Mouse (Mus musculus) kidney, postnatal 0 days (tissue): ENCODE data around the gene Tmem178b. TPM values are rescaled to one million over a fixed set of nuclear protein-coding genes. Genes with fewer than 3 reads are reported as not detected.

Experiments
- ATAC-seq: fragments of 200-750 bp; cut with Nextera tagmentation; replicated peaks from 2 replicates; pipeline ENCODE4 v1.8.0; 2017; ENCODE audit warnings: low read depth, moderate number of reproducible peaks, moderate TSS enrichment, moderate library complexity; ENCODE audit not compliant: low FRiP score
- DNase-seq: peaks from one replicate; pipeline ENCODE4 v3.0.0-alpha.2; 2016; ENCODE audit warnings: low spot score
- H3K27ac ChIP-seq: fragments of 300-500 bp; sonication (generic); 2 replicates; pipeline ENCODE4 v1.5.1; 2014; ENCODE audit warnings: mild to moderate bottlenecking
- H3K27me3 ChIP-seq: fragments of 300-500 bp; sonication (generic); 2 replicates; pipeline ENCODE4 v1.6.1; 2014; ENCODE audit warnings: low read length, mixed read lengths; ENCODE audit not compliant: insufficient read depth
- H3K36me3 ChIP-seq: fragments of 300-500 bp; sonication (generic); 2 replicates; pipeline ENCODE4 v1.6.1; 2014; ENCODE audit warnings: low read length, mixed read lengths; ENCODE audit not compliant: insufficient read depth
- H3K4me1 ChIP-seq: fragments of 300-500 bp; sonication (generic); replicated peaks from 2 replicates; pipeline ENCODE4 v1.6.1; 2014; ENCODE audit warnings: antibody characterized with exemption, low read length, mixed read lengths; ENCODE audit not compliant: insufficient read depth
- H3K4me2 ChIP-seq: fragments of 300-500 bp; sonication (generic); 2 replicates; pipeline ENCODE4 v1.6.1; 2014; ENCODE audit warnings: mild to moderate bottlenecking, low read length, moderate library complexity, mixed read lengths
- H3K4me3 ChIP-seq: fragments of 300-500 bp; sonication (generic); replicated peaks from 2 replicates; pipeline ENCODE4 v1.5.1; 2014; ENCODE audit warnings: low read depth, low read length
- H3K9ac ChIP-seq: fragments of 300-500 bp; sonication (generic); 2 replicates; pipeline ENCODE4 v1.6.1; 2014; ENCODE audit warnings: low read depth, low read length
- H3K9me3 ChIP-seq: fragments of 300-500 bp; sonication (generic); replicated peaks from 2 replicates; pipeline ENCODE4 v1.6.1; 2016; ENCODE audit warnings: low read length, inconsistent platforms, mixed read lengths
- CTCF ChIP-seq: IDR thresholded peaks from 2 replicates; pipeline ENCODE4 v1.5.1; 2016; ENCODE audit warnings: antibody characterized with exemption, low read depth, mild to moderate bottlenecking, moderate library complexity
- WGBS: fragments of 180-500 bp; shearing (Covaris S2); extraction: QIAGEN DNeasy Blood & Tissue Kit; methylation state at CpG from one replicate; pipeline ENCODE4 v1.1.7; 2014; 5-methylcytosine and 5-hydroxymethylcytosine counted together
- polyA plus RNA-seq: library from polyadenylated mRNA; unstranded; fragments of >200 nt; fragmentation: Nextera tagmentation; extraction: Ambion mirVana; gene quantifications from 2 replicates; pipeline ENCODE4 v1.2.1, GENCODE M21; 2015

Tmem178b gene
- polyA plus RNA-seq, 1 experiment from 2014 or later = 0.25 TPM

- no peaks in the 10 kb centered on the region for H3K36me3 ChIP-seq
- H3K27me3 ChIP-seq = no peaks in the 10 kb centered on the region
- no peak for DNase-seq
- no peak overlapping the region for H3K27ac ChIP-seq
- H3K4me2 ChIP-seq = no peak overlapping the region
- no peak for TF ChIP-seq CTCF
- no peak overlapping the region for H3K4me3 ChIP-seq
- no peak for ATAC-seq
- no peaks in the 10 kb centered on the region for H3K9me3 ChIP-seq
- H3K9ac ChIP-seq = no peak overlapping the region
- no peaks in the 10 kb centered on the region for H3K4me1 ChIP-seq
- WGBS = 60% methylated on average over 3 of the region's 3 CpGs
These were observed 17.7 kb downstream of the Tmem178b start for GRCm38 (mm10) chr6:39890811-39891210.

- H3K4me3 ChIP-seq = no peak overlapping the region
- TF ChIP-seq CTCF = no peak
- H3K4me1 ChIP-seq = no peaks in the 10 kb centered on the region
- H3K4me2 ChIP-seq = no peak overlapping the region
- H3K9ac ChIP-seq = no peak overlapping the region
- DNase-seq (no peak), ATAC-seq (no peak)
- no peak overlapping the region for H3K27ac ChIP-seq
- H3K27me3 ChIP-seq = no peaks in the 10 kb centered on the region
- no peaks in the 10 kb centered on the region for H3K9me3 ChIP-seq
- no peaks in the 10 kb centered on the region for H3K36me3 ChIP-seq
- 76% methylated on average over 3 of the region's 3 CpGs for WGBS
These were observed 23.4 kb downstream of the Tmem178b start for GRCm38 (mm10) chr6:39896500-39896899.

GRCm38 (mm10) chr6:39899231-39899630, 26.2 kb downstream of the Tmem178b start:
- 42% methylated on average over 4 of the region's 4 CpGs for WGBS

GRCm38 (mm10) chr6:39903220-39903773, 30.2 kb downstream of the Tmem178b start:
- Histone ChIP-seq H3K36me3 (no peaks in the 10 kb centered on the region), H3K4me3 (no peak overlapping the region), H3K4me2 (no peak overlapping the region), H3K4me1 (no peaks in the 10 kb centered on the region), H3K27me3 (no peaks in the 10 kb centered on the region), H3K9me3 (no peaks in the 10 kb centered on the region), H3K27ac (no peak overlapping the region), H3K9ac (no peak overlapping the region)
- 36% methylated on average over 6 of the region's 6 CpGs for WGBS
- ATAC-seq = no peak
- no peak for TF ChIP-seq CTCF
- no peak for DNase-seq

More at GRCm38 (mm10) chr6:39899231-39899630, 26.2 kb downstream of the Tmem178b start:
- Histone ChIP-seq H3K27ac (no peak overlapping the region), H3K36me3 (no peaks in the 10 kb centered on the region), H3K9ac (no peak overlapping the region), H3K9me3 (no peaks in the 10 kb centered on the region), H3K4me2 (no peak overlapping the region), H3K4me3 (no peak overlapping the region), H3K4me1 (no peaks in the 10 kb centered on the region), H3K27me3 (no peaks in the 10 kb centered on the region)
- no peak for TF ChIP-seq CTCF
- DNase-seq (peak; percentile 58), ATAC-seq (no peak)

GRCm38 (mm10) chr6:39903845-39904244, 30.8 kb downstream of the Tmem178b start:
- WGBS = 44% methylated on average over 11 of the region's 11 CpGs

GRCm38 (mm10) chr6:39914956-39915355, 41.9 kb downstream of the Tmem178b start:
- no peaks in the 10 kb centered on the region for H3K36me3 ChIP-seq
- no peaks in the 10 kb centered on the region for H3K27me3 ChIP-seq
- DNase-seq (no peak), ATAC-seq (no peak)
- TF ChIP-seq CTCF = no peak
- no peak overlapping the region for H3K4me2 ChIP-seq
- no peaks in the 10 kb centered on the region for H3K9me3 ChIP-seq
- 24% methylated on average over 8 of the region's 8 CpGs for WGBS
- no peak overlapping the region for H3K9ac ChIP-seq
- no peak overlapping the region for H3K27ac ChIP-seq
- no peak overlapping the region for H3K4me3 ChIP-seq
- H3K4me1 ChIP-seq = no peaks in the 10 kb centered on the region

More at GRCm38 (mm10) chr6:39903845-39904244, 30.8 kb downstream of the Tmem178b start:
- DNase-seq (no peak), ATAC-seq (no peak)
- Histone ChIP-seq H3K4me2 (no peak overlapping the region), H3K27ac (no peak overlapping the region), H3K9me3 (no peaks in the 10 kb centered on the region), H3K4me1 (no peaks in the 10 kb centered on the region), H3K4me3 (no peak overlapping the region), H3K9ac (no peak overlapping the region), H3K27me3 (no peaks in the 10 kb centered on the region), H3K36me3 (no peaks in the 10 kb centered on the region)
- no peak for TF ChIP-seq CTCF

GRCm38 (mm10) chr6:39915636-39916281, 42.7 kb downstream of the Tmem178b start:
- H3K4me3 ChIP-seq = no peak overlapping the region
- ATAC-seq (no peak), DNase-seq (no peak)
- WGBS = 86% methylated on average over 2 of the region's 2 CpGs
- no peaks in the 10 kb centered on the region for H3K9me3 ChIP-seq
- H3K9ac ChIP-seq = no peak overlapping the region
- no peaks in the 10 kb centered on the region for H3K4me1 ChIP-seq
- no peaks in the 10 kb centered on the region for H3K27me3 ChIP-seq
- H3K27ac ChIP-seq = no peak overlapping the region
- H3K4me2 ChIP-seq = no peak overlapping the region
- TF ChIP-seq CTCF = no peak
- no peaks in the 10 kb centered on the region for H3K36me3 ChIP-seq
